Mouse (Mus musculus): Measurements from ENCODE around the gene Gpatch8.
"Not testable (repeated sequence)": the region's sequence is repeated elsewhere in the genome, so short reads cannot be mapped to it uniquely, and the experiment has no call there.

Gene Gpatch8

GRCm38 (mm10) chr11:102572866-102573663 lies 16.9 kb upstream of the Gpatch8 start:
- peak; percentile 80 for DNase-seq (ENCODE audit: low spot score)

DNA sequence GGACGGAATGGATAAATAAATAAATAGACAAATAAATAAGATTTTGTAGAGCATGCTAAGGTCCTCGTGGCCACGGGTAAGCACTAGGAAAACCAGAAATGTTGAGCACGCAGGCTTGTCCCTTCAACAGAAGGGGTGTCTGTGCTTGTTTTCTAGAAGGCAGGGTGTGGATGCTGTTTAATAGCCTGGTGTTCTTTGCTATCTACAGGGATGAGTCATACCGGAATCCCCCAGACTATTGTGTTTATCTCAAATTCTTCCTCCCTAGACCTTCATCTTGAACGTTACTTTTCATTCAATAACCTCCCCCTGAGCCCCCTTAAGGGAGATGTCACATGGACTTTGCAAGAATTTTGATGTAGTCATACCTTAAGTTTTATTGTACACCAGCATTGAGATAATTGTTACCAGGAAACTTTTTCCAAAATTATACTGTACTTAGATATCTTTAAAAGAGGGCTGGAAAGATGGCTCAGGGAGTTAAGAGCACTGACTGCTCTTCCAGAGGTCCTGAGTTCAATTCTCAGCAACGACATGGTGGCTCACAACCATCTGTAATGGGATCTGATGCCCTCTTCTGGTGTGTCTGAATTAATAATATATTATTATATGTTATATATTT lies 12.7 kb upstream of the Gpatch8 start:
- DNase-seq (ENCODE audit: low spot score): no peak

DNA sequence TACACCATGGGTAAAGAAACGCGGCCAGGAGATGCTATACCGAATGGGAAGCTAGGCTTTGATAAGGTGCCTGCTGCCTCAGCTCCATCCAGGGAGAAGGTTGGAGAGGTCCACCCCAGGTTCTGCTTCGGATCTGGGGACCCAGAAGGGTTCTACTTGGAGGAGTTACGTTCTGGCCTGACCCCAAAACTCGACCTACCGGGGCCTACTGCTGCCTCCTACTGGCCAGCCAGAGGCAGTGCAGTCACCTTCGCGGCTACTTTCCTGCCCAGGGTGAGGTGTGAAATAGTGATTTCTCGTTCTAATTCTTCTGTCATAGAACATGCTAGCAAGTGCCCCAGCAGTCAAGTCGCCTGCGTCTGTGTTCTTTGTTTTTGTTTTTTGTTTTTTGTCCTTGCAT lies 12.0 kb upstream of the Gpatch8 start:
- no peak for DNase-seq (ENCODE audit: low spot score)

DNA sequence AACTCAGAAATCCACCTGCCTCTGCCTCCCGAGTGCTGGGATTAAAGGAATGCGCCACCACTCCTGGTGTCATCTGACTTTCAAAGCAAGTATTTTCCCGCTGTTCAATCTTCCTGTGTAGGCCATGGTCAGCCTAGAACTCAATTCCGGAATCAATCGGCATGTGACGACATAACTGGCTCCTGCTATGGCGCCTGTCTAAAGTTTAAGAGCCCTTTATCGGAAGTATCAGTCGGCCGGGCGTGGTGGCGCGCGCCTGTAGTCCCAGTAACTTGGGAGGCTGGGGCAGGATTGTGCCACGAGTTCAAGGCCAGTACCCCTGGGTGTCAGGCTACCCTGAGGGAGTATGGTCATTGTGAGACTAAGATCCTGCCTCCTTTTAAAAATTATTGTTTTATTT lies 11.5 kb upstream of the Gpatch8 start:
- DNase-seq (ENCODE audit: low spot score): no peak

- no peak for DNase-seq (ENCODE audit: low spot score)
These were observed 11.0 kb upstream of the Gpatch8 start for GRCm38 (mm10) chr11:102567157-102567556.

GRCm38 (mm10) chr11:102566290-102566689 lies 10.1 kb upstream of the Gpatch8 start:
- no peak for DNase-seq (ENCODE audit: low spot score)

GRCm38 (mm10) chr11:102565741-102566140 lies 9.5 kb upstream of the Gpatch8 start:
- no peak for DNase-seq (ENCODE audit: low spot score)

DNA sequence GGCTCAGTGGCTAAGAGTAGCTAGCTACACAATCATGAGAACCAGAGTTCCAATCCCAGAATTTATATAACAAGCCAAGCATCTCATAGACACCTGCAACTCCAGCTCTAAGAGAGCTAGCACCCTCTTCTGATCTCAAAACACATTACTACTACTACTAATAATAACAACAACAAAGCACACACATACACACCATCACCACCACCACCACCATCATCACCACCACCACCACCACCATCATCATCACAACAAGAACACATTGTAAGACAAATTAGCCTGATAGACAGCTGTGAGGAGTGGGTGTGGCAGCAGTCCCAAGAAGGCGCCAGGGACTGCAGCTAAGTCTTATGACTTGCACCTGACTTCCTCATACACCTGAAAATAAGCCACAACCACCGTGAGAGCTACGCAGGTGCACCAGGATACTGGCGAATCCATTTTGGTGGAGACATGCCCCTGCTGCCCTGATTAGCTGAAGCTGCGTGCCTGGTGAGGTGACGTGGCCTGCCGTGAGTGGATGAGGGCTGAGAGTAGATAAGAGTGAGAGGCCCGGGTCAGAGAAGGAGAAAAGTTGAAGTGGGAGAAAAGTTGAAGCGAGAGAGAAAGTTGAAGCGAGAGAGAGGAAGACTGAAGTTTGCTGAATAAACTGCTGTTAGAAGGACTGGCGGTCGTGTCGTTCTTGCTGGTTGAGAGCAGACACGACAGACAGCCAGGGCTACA lies 8.9 kb upstream of the Gpatch8 start:
- not testable (repeated sequence) for DNase-seq (ENCODE audit: low spot score)

DNA sequence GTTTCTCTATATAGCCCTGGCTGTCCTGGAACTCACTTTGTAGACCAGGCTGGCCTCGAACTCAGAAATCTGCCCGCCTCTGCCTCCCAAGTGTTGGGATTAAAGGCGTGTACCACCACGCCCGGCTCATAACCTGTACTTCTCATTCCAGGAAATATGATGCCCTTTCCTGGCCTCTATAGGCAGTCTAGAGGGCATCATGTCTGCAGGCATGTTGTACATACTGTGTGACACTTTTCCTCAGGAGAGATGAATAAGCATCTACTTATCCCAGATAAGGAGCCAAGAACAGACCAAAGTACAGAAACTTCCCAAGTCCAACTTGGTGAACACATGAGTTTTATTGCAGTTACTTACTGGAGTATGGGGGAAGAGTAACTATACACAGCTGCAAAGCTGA lies 2.5 kb upstream of the Gpatch8 start:
- no peak for DNase-seq (ENCODE audit: low spot score)

- DNase-seq (ENCODE audit: low spot score): no peak
These were observed 1.2 kb upstream of the Gpatch8 start for GRCm38 (mm10) chr11:102557386-102557785.

- DNase-seq (ENCODE audit: low spot score): no peak
These were observed 503 bp upstream of the Gpatch8 start for GRCm38 (mm10) chr11:102556716-102557074.

GRCm38 (mm10) chr11:102555400-102556030 lies 677 bp downstream of the Gpatch8 start:
- DNase-seq (ENCODE audit: low spot score): no peak

- DNase-seq (ENCODE audit: low spot score): no peak
These were observed 4.1 kb downstream of the Gpatch8 start for GRCm38 (mm10) chr11:102552051-102552450.

DNA sequence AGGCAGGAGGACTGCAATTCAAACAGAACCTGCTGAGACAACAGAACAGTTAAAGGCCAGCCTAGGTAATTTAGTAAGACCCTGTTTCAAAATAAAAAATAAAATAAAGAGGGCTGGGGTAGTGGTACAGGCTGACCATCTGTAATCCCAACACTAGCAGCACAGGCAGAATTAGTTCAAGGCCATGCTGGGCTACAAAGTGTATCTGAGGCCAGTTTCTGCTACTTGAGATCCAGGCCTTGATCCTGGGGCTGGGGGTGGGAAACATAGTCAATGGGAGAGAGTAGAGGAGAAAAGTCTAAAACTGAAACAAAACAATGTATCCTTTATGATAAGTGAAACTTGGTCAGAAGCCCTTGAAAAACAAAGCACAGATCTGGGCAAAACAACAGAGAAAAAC lies 5.0 kb downstream of the Gpatch8 start:
- no peak for DNase-seq (ENCODE audit: low spot score)

DNA sequence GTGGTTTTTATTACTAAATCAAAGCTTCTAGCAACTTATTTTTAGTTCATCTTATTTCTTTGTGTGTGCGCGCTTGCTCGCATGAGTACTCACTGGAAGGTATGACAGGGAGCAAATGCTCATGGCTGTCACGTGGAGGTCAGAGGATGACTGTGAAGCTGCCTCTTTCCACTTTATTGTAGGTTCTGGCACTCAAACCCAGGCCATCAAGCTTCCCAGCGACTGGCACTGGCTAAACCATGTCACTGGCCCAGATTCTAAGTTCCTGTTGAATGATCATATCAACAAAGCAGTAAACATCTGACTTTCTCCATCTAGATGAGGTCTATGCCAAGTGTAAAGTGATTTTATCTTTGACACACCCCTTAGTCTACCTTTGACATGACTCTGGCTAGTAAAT lies 14.7 kb downstream of the Gpatch8 start:
- no peak for DNase-seq (ENCODE audit: low spot score)

- DNase-seq (ENCODE audit: low spot score): not testable (repeated sequence)
These were observed 15.9 kb downstream of the Gpatch8 start for GRCm38 (mm10) chr11:102540286-102540685.

- DNase-seq (ENCODE audit: low spot score): no peak
These were observed 16.5 kb downstream of the Gpatch8 start for GRCm38 (mm10) chr11:102539690-102540089.

- no peak for DNase-seq (ENCODE audit: low spot score)
These were observed 20.0 kb downstream of the Gpatch8 start for GRCm38 (mm10) chr11:102536210-102536609.

DNA sequence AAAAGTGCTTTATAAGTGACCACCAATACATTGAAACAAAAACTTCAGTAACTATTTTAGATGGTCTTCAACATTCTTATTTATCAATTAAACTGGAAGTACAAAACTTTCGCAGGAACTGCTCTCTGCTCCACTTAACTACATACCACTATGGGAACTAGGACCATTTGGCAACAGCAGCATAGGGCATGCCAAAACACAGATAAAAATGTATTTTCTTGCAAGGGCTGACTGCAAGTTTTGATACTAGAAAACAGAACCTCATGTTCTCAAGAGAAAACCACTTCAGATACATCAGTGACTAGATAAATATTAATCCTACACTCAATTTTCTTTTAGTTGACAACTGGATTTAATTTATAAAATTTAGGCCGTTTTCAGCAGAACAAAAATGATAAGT lies 22.1 kb downstream of the Gpatch8 start:
- no peak for DNase-seq (ENCODE audit: low spot score)

DNA sequence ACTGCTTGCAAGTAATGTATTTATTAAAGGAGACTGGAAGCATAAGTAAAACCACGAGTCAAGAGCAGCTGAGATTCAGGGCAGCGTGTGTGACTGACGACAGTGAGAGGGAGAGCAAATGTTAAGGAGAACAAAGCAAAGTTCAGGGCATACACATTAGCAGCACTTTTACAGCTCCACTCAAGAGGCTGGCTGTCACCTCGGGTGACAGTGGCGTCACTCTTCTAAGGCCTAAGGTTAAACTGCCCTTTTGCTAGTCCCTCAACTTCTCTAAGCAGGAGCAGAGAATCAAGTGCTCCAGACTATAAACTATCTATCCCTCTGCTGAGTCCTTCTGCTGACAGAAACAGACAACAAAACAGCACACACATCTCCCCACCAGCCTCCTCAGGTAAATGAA lies 24.8 kb downstream of the Gpatch8 start:
- no peak for DNase-seq (ENCODE audit: low spot score)

- no peak for DNase-seq (ENCODE audit: low spot score)
These were observed 41.3 kb downstream of the Gpatch8 start for GRCm38 (mm10) chr11:102514793-102515424.

DNA sequence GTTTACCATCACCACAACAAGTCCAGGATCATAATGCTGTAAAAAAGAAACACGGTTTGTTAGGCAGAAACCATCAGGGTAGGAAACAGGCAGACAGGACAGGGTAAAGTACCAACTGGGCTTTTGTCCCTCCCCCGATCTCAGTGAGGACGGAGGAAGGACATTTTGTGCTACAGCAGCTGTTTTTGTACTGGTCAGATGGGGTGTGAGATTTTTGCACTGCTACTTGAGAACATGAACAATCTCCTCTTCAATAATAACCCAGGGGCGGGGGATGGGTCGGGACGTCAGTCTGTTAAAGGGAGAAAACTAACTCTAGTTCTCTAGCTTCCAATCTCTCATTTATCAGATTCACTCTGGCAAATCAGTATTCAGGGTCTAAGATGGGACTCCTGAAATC lies 46.0 kb downstream of the Gpatch8 start:
- no peak for DNase-seq (ENCODE audit: low spot score)

All from urinary bladder, postnatal 10 days (tissue).